Mouse (Mus musculus): ENCODE measurements at regions not wholly inside any gene's neighbourhood (a gene's known extent, or its start where the extent isn't known, plus 50 kb on each side); places are given as distances from the start of the nearest gene placed in this dataset.

- no peak for DNase-seq (ENCODE audit: low spot score in 2 of 2)
Measured at GRCm38 (mm10) chr2:9184243-9184642, 696.8 kb upstream of the 4930412O13Rik start.

DNA sequence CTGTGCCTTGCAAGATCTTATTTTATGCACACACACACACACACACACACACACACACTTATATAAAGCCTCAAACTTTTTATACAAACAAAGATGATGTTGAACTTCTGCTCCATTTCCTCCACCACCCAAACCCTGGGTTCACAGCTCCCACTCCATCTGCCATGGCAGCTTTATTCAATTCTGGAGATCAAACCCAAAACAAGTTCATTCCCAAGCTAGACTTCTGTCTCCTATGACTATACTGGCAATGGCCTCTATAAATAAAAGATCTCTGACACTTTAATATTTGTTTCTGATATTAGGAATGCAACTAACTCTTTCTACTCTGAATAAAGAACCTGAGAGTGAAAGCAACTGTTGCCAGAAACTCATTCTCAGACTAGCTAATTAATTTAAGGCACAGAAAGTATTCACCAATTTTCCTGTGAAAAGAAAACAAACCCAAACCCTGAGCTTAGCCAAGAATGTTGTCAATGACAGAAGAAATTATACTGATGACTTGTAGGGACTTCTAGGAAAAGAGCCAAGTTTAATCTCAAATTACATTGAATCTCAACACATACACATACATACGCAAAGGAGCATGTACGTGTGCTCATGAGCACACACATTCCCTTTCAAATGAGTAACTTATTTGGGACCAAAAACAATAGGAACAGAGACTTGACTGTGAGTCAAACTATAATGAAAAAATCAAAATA lies 695.1 kb upstream of the 4930412O13Rik start:
- DNase-seq (ENCODE audit: low spot score in 2 of 2), result no peak

DNA sequence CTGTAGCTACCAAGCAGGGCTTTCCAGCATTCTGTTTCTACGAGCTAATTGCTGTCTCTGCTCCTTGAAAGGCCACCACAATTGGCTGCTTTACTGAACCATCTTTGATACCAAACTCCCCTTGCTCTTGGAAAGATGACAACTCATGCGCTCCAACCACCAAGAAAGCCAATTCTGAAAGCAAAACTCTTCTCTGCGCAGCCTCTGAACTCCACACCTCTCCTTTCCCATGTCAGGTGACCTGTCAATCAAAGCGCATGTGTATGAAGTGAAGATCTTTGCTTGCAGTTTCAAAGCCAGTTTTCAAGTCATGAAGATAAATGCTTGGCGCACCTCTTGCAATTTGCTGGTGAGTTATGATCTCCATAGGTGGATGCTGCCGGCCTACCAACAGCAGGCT lies 687.9 kb upstream of the 4930412O13Rik start:
- no peak for DNase-seq (ENCODE audit: low spot score in 2 of 2)

DNA sequence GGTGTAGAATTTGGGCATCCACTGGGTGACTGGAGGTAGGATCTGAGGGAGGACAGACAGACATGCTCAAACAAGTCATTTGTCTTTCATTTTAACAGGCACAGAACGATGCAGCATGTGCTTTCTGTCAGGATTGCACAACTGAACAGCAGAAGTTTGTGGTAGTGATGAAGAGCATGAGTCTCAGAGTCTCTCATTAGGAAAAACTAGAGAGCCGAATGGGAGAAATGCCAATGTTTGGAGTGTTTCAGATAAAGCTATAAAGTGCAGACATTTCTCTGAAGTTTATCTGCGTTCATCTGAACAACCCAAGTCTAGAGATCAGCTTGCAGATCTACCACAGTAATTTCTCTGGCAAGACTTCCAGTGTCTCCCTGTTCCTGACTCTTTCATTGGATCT lies 684.0 kb upstream of the 4930412O13Rik start:
- DNase-seq (ENCODE audit: low spot score in 2 of 2), result no peak

- DNase-seq (ENCODE audit: low spot score in 2 of 2), result no peak
Measured at GRCm38 (mm10) chr2:9207963-9208362, 673.1 kb upstream of the 4930412O13Rik start.
